Mouse (Mus musculus): Measurements from ENCODE around the gene Cd276.

The Cd276 gene

DNA sequence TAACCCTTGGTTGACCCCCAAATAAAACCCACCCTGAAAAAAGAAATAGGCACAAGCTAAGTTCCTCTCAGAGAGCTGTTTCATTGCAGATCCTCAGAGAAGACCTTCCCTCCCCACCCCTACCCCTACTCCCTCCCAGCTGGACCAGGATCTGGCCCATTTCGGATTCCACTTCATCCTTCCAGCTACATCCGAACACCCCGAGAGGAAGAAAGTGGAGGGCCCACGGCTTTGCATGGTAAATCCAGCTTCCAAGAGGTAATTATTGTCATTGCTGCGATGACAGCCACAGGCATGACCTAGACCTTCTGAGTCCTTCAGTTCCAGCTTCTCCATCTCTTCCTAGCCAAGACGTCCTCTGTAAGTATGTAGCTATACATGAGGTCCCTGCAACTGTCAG lies 4.3 kb downstream of the Cd276 start:
- DNase-seq (ENCODE audit: low read depth, low spot score): no peak

DNA sequence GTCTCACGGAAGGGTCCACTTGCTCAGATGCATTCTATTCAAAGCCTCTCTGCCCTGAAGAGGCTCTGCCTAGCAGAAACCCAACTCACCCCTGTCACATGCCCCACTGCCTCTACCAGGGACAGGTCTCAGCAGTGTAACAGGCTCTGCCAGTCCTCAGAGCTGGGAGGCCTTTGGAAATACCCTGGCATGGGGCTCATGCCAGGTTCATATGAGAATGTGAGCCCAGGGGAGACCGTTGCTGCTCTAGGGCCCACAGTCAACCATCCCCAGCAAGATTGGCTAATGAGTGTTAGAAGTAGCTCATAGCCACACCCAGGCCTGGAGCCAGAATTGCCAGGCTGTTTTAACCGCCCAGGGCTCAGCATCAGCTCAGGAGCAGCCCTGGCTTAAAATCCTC lies 5.5 kb downstream of the Cd276 start:
- no peak for DNase-seq (ENCODE audit: low read depth, low spot score)

DNA sequence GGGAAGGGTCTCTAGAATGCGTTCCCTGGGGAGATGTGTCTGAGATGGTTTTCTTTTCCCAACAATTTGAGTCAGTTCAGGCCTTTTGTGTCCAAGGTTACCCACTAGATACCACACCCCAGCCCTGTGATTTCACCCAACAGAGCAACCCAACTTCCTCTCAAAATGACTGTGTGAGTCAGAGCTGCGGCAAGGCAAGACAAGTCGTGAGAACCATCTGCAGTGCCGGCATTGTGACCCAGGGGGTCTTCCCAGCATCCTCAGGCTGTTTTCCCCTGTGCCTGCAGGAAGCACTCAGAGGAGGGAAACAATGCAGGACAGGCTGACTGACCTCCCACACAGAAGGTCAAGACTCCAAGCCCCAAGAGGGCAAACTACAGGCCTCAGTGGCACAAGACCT lies 6.3 kb downstream of the Cd276 start:
- DNase-seq (ENCODE audit: low read depth, low spot score): no peak

DNA sequence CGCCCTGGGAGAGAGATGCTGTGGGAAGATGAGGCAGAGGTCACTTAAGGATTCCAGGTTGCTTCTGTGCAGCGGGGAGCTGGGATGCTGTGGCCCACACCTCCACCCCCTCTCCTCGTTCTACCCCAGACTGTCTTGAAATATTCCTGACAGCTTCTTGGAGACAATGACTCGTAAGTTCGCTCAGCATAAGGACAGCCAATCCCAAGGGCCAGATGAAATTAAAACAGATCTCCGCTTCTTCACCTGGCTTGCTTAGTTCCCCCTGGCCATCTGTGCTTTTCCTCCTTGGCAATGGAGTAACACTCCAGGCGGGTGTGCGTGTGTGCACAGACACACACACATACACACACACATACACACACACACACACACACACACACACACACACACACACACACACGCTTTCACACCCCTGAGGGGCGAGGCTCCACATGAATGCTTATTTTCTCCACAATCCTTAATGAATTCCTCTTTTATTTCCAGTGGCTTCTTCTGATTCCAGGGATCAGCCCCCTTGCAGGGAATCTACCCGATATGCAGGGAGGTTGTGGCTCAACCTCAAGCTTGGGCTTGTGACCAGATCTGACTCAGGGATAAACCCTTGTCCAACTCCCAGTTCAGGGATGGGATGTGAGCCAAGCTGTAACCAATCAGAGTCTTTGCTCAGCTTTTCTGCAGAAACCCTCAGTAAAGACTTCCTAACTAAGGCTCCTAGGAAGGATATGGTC lies 8.4 kb downstream of the Cd276 start:
- peak; percentile 74 for DNase-seq (ENCODE audit: low read depth, low spot score)

DNA sequence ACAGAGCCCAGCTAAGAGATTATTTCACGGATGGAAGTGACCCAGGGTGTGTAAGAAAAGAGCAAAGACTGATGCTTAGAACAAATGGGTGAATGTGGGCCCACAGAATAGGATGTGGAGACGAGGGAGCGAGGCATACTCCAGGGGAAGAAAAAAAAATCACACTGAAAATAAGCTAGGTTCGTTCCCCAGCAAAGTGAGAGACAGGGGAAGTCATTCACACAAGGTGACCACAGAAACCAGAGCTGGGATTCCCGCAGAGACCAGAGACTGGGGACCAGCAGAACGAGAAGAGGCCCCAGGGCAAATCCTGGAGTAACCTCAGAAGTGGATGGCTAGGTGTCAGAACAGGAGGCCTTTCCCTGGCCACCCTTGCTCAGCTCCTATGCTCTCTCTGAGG lies 9.8 kb downstream of the Cd276 start:
- no peak for DNase-seq (ENCODE audit: low read depth, low spot score)

DNA sequence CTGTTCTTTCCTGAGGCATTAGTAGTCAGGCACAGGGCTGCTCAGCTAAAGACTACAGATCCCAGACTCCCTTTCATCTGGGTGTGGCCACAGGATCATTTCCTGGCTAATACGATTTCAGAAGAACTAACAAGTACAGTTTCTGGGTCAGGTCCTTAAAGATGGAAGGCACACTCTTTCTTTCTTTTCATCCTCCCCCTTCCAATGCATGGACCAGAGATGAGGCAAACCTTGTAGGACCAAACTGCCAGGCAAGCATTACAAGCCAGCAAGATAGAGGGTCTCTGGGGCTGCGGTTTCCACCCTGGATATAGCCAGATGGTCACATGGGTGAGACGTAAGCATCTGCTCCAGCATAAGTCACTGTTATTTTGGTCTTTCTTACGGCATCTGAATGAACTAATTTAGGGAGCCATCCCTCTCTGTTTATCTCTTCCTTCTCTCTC lies 10.3 kb downstream of the Cd276 start:
- DNase-seq (ENCODE audit: low read depth, low spot score): no peak

DNA sequence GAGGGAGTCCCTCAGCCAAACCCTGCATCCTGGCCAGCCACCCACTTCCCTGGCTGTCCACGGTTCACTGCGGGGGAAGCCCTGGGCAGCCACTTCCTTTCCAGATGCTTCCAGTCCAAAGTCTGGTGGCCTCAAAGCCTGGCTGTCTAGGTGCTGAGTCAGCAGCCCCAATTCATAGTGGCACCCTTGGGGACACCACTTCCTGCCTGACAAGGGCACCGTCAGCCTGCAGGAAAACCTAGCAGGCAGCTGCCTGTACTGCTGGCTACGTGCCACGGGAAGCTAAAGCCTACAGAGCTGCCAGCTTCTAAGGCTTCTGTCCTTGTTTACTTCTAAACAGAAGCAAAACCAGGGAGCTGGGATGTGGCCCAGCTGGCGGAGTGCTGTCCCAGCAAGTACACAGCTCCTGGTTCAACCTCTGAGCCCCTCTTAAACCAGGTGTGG lies 13.3 kb downstream of the Cd276 start:
- DNase-seq (ENCODE audit: low read depth, low spot score): peak; percentile 89

DNA sequence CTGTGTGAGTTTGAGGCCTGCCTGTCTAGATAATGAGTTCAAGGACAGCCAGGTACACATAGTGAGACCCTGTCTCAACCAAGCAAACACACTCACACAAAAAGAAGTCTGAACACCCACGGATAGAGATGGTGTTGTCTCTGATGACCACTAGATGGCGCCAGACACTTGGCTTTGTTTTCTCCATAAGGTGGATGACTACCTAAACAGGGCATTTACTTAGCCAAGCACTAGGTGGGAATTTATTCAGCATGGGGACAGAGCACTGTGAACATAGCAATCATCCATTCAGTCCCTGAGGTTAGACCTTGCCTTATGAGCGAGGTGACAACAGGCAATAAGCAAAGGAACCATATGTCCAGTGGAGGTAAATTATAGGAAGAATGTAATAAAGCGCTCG lies 15.4 kb downstream of the Cd276 start:
- peak; percentile 55 for DNase-seq (ENCODE audit: low read depth, low spot score)

DNA sequence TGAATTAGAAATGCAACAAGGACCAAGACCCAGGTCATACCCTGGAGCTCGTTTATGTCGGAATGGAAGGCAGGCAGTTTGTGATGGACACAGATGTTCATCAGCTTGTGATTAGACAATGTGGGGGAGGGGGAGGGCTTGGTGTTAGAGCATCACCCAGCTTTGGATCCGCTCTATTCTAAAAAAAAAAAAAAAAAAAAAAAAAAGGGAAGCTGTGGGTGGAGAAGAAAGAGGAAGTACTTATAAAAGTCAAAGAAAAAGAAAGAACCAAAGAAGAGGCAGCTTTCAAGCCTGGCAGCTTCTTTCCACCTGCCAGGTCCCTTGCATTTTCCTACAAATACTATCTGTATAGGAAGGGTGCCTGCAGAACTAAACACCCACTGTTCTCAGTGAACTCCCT lies 17.5 kb downstream of the Cd276 start:
- DNase-seq (ENCODE audit: low read depth, low spot score): no peak

DNA sequence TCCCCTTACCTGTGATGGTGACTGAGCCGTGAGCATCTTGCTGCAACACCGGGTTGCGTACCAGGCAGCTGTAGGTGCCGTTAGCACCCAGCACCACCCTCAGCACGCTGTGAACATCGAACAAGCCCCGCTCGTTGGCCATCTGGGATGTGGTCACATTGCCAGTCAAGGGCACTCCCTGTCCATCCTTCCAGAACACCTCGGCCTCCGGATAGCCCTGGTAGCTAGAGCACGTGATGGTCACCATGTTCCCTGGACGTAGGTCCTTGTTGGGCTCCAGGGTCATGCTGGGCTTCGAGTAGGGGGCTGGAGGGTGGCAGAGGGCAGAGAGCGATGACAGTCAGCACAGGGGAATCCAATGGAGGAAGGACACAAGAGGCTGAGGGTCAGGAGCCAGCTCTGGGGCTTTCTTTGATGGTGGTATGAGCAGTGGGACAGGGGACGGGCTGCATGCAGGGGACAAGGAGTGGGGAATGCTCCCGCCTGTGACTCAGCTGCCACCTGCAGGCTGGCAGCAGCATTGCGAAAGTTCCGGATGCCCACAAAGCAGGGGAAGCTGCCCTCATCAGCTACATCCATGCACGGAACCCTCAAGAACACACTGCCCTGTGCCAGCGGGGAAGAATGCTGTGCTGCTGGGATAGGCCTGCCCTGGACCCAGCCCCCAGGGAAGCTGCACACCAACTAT lies 19.6 kb downstream of the Cd276 start:
- DNase-seq (ENCODE audit: low read depth, low spot score): no peak

DNA sequence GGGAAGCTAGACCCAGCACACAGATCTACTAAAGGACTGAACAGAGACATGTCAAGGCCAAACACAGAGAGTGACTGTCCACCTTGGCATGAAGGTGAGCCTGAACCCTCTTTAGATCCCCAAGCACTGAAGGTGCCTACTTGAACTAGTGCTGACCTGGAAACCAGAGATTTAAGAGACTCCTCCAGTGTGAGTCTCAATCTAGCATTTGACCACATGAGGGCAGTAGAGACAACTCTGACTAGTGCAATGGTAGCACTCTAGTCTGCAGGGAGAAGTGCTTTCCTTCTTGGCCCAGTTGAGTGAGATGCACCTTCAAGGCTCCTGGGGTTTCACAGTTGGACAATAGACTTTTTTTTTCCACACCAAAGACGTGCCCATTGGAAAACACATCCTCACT lies 20.5 kb downstream of the Cd276 start:
- DNase-seq (ENCODE audit: low read depth, low spot score): peak; percentile 55

DNA sequence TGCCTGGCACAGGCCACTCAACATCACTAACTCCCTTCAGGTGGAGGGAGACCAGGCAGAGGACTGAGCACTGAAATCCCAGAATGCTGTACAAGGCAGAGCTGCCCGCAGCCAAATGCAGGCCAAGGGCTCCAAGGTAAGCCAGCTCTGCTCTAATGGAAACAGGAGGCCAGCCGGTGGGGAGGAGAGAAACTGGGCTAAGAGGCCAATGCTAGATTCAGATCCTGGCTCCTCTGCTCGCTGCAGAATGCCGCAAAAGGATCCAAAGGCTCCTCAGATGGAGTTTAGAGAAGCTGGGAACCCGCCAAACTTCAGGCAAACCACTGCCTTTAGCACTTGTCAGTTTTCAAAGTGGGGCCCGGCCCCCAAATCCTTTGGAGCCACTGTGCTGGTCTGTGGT lies 21.9 kb downstream of the Cd276 start:
- DNase-seq (ENCODE audit: low read depth, low spot score): no peak

DNA sequence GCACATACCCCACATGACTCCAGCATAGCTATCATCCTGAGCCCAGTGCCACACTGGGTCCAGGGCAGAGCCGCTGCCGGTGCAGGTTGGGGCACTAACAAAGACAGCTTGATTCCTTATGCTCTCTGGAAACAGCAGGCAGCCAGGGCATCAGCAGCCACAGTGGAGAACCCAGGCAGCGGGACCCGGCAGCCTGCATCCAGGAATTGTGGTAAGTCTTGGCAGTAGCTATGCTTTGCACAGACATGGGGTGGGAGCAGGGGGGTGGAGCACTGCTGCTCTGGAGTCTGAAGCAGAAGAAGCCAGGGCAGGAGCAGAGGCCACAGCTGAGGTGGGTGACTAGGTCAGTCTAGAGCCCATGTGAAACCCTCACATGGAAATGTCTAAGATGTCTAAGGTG lies 23.0 kb downstream of the Cd276 start:
- no peak for DNase-seq (ENCODE audit: low read depth, low spot score)

DNA sequence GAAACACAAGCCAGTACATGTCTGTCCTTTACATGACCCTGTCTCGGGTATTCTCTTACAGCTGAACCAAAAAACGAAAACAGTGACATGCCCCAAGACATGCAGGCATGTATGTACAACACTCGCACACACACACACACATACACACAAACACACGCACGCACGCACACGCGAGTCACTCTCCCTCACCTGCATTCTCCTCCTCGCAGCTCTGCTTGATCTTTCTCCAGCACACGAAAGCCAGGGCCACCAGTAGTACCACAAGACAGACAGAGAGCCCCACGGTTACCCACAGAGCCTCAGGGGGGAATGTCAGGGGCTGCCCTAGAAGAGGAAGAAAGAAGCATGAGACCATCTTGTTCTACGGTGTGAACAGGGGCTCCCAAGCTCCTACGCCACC lies 24.8 kb downstream of the Cd276 start:
- DNase-seq (ENCODE audit: low read depth, low spot score): no peak

DNA sequence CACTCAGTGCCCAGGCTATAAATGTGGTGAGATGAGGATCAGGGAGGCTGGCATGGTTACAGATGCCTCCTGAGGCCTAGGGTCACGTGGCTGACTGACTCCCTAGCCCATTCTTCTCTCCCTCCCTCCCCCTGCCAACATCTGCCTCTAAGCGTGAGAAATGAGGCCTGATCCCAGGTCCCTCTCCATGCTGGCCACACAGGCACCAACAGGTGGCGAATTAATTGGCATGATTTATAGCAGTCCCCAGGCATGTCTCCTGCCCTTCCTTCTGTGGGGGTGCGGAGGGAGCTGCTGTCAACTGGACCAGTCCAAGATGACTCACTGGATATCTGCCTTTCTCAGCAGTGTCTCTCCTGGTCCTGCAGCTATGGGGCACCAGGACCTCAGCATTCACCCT lies 27.4 kb downstream of the Cd276 start:
- DNase-seq (ENCODE audit: low read depth, low spot score): no peak

DNA sequence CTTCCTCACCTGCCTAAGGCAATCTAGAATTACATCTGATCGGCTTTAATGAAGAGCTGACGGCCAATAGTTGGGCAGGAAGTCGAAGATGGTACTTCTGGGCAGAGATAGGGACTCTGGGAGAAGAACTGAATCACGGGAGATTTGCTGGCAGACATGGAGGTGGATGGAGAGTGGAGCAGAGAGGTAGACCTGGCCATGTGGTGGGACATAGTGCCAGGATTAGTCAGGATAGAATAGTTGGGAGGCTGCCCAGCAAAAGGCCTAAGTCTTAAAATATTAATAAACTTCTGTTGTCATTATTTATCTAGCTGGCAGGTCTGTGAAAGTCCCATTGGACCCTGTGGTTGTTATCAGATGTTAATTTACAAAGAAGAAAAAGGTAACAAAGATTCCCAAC lies 30.1 kb downstream of the Cd276 start:
- no peak for DNase-seq (ENCODE audit: low read depth, low spot score)

DNA sequence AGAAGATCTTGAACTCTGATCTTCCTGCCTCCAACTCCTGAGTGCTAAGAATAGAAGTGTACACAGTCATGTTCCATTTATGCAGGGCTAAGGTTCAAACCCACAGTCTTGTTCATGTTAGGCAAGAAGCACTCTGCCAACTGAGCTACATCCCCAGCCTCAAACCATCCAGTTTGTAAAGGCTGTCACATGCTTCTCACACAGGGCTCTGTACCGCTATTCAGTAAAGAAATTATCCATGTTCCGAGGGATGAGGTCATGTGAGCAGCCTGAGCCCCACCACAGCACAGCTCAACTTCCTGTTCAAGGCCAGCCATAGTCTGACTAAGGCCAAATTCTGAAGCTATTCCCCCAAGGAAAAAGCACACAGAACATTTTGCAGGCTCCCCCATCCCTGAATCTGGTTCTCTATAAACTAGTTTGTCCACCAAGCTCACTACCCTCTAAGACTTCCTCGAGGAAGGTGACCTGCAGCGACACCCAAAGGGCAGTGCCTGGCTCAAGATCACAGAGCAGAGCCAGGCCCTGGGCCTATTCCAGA lies 33.3 kb downstream of the Cd276 start:
- DNase-seq (ENCODE audit: low read depth, low spot score): peak; percentile 33

DNA sequence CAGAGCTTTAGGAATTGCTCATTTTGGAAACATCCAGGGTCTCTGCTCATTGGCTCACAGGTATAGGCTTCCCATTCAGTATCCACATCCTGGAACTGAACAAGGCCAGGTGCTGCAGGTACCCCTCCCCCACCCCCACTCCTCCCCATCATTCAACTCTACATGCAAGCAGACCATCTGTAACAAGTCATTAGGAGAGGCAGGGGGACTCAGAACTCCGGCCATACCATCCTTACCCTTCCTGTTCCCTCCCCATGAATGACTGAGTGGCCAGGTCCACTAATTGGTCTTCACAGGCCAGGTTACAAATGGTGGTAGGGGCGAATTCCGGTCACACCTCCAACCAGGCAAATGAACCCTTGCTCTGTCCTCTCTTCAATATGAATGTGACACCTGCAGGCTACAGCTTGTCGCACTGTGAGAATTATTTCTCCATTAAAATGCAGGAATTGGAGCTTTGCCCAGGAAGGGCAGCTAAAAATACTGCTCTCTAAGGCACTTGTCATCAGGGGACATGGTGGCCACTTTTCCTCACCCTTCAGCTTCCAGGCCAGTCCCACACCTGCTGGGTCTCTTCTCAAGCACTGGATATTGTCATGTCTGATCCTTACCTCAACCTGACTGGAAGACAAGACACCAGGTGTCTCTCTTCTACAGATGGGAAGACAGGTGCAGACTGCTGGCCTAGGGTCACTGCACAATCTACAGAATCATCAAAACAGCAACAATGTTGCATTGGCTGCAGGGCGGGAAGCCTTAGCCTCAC lies 34.2 kb downstream of the Cd276 start:
- DNase-seq (ENCODE audit: low read depth, low spot score): no peak

DNA sequence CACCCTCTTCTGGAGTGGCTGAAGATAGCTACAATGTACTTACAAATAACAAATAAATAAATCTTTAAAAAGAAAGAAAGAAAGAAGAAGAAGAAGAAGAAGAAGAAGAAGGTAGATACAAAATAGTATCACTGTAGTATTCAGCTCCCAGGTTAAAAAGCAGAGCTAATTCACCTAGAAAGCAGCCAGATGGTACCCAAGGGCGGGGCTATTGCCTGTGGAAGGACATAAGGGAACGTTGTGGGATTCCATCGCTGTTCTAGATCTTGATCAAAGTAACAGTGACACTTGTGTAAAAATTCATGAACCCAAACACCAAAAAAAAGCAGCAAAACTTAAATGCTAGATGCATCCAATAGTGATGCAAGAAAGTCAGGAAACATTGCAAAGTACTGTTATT lies 35.3 kb downstream of the Cd276 start:
- DNase-seq (ENCODE audit: low read depth, low spot score): no peak

DNA sequence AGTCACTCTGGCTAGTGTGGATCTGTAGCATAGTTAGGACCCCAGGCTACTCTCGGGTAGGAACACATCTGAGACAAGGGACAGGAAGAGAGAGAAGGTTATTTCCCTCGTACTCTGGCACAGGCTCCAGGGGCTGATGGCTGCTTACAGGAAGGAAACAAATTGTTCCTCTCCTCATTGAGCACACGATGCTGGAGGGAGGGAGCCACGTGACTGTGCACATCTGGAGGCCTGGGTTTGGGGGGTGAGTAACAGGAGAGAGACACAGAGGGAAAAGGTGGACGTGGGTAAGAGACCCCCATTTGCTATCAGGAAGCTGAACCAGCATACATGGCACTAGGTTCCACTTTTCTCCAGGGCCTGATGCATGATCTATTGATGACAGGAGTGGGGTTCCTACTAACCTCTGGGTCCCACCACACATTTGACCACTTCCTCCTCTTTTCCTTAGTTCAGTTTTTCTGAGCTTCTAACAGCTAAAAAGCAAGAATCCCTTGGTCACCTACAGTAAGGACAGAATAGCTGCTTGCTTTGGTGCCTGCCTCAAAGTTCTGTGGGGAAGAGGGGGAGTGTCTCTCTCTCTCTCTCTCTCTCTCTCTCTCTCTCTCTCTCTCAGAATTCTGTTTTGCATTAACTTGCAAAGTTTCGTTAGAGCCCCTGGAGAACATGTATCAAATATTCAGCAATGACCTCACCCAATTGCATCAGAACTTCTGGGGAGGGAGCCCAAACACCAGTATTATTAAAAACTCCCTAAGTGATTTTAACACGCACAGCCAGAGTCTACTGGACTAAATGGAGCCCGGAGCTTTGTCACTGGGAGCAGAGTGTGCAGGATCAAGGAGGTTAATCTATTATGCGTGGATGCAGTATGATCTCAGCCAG lies 37.1 kb downstream of the Cd276 start:
- peak; percentile 74 for DNase-seq (ENCODE audit: low read depth, low spot score)

DNA sequence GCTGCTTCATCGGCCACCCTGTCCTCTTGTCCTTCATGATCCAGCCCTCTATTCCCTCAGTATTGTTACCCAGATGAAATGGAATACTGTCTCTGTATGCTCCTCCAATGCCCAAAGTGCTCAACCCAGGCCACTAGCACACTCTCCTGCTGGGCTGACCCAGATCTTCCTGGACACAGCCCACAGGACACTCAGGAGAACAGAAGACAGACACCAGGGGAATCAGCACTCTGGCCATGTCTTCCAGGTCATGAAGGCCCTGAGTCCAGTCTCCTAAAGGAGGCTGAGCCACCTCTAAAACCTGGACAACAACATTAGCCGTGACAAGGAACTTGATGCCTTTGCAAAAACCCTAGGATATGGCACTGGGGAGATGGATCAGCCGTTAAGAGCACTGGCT lies 38.8 kb downstream of the Cd276 start:
- no peak for DNase-seq (ENCODE audit: low read depth, low spot score)

Data from skeletal muscle tissue, adult 2 months (tissue).